Mouse (Mus musculus): ENCODE measurements around the gene Mbip. TPM values are rescaled to one million over a fixed set of nuclear protein-coding genes. Genes with fewer than 3 reads are reported as not detected.
A peak's percentile ranks its signal among the peaks of the same experiment; 100 is the strongest.

The Mbip gene
- polyA plus RNA-seq, 1 experiment from 2014 or later = 22.3 TPM

- Histone ChIP-seq H3K27me3 (replicated peaks) (no peaks in the 10 kb centered on the region), H3K9ac (no peak overlapping the region), H3K27ac (ENCODE audit: poor library complexity, severe bottlenecking) (no peak overlapping the region), H3K4me1 (replicated peaks) (no peaks in the 10 kb centered on the region), H3K4me2 (no peak overlapping the region), H3K4me3 (no peak overlapping the region), H3K9me3 (replicated peaks) (no peaks in the 10 kb centered on the region), H3K36me3 (no peaks in the 10 kb centered on the region)
- WGBS = 71% methylated on average over 8 of the region's 8 CpGs
- no peak for ATAC-seq (ENCODE audit: insufficient number of reproducible peaks, low FRiP score)
These were observed 27.6 kb downstream of the Mbip start for GRCm38 (mm10) chr12:56318059-56318458.

GRCm38 (mm10) chr12:56305758-56306157 lies 39.9 kb downstream of the Mbip start:
- H3K9me3 ChIP-seq (replicated peaks) = no peaks in the 10 kb centered on the region
- 69% methylated on average over 6 of the region's 6 CpGs for WGBS
- no peak overlapping the region for H3K27ac ChIP-seq (ENCODE audit: poor library complexity, severe bottlenecking)
- H3K4me1 ChIP-seq (replicated peaks) = 0 out of 2 replicates have a peak, but pooled peaks cover 4% of the 10 kb centered on the region
- peaks cover 2% of the 10 kb centered on the region; the same call in 1 of the 2 replicates for H3K27me3 ChIP-seq (replicated peaks)
- no peak overlapping the region for H3K4me3 ChIP-seq
- ATAC-seq (ENCODE audit: insufficient number of reproducible peaks, low FRiP score) = no peak
- H3K36me3 ChIP-seq = no peaks in the 10 kb centered on the region
- no peak overlapping the region for H3K9ac ChIP-seq
- H3K4me2 ChIP-seq = no peak overlapping the region

GRCm38 (mm10) chr12:56302321-56303017 lies 43.2 kb downstream of the Mbip start:
- no peaks in the 10 kb centered on the region for H3K36me3 ChIP-seq
- peaks cover 4% of the 10 kb centered on the region; the same call in 1 of the 2 replicates for H3K27me3 ChIP-seq (replicated peaks)
- peaks cover 10% of the 10 kb centered on the region; the same call in 1 of the 2 replicates for H3K4me1 ChIP-seq (replicated peaks)
- H3K4me3 ChIP-seq = peak overlapping the region; percentile 44
- H3K4me2 ChIP-seq = peak overlapping the region; percentile 82
- 38% methylated on average over 4 of the region's 4 CpGs for WGBS
- no peak overlapping the region for H3K9ac ChIP-seq
- H3K9me3 ChIP-seq (replicated peaks) = no peaks in the 10 kb centered on the region
- no peak for ATAC-seq (ENCODE audit: insufficient number of reproducible peaks, low FRiP score)
- H3K27ac ChIP-seq (ENCODE audit: poor library complexity, severe bottlenecking) = no peak overlapping the region

- H3K27ac ChIP-seq (ENCODE audit: poor library complexity, severe bottlenecking) = no peak overlapping the region
- H3K27me3 ChIP-seq (replicated peaks) = peaks cover 4% of the 10 kb centered on the region; the same call in 1 of the 2 replicates
- H3K4me3 ChIP-seq = peak overlapping the region; percentile 44
- no peaks in the 10 kb centered on the region for H3K36me3 ChIP-seq
- H3K9me3 ChIP-seq (replicated peaks) = no peaks in the 10 kb centered on the region
- peaks cover 10% of the 10 kb centered on the region; the same call in 1 of the 2 replicates for H3K4me1 ChIP-seq (replicated peaks)
- H3K9ac ChIP-seq = peak overlapping the region; percentile 57
- 11% methylated on average over 27 of the region's 27 CpGs for WGBS
- H3K4me2 ChIP-seq = peak overlapping the region; percentile 82
- ATAC-seq (ENCODE audit: insufficient number of reproducible peaks, low FRiP score) = no peak
These were observed 44.0 kb downstream of the Mbip start for GRCm38 (mm10) chr12:56301487-56302293.

GRCm38 (mm10) chr12:56299610-56300009 lies 46.1 kb downstream of the Mbip start:
- H3K27ac ChIP-seq (ENCODE audit: poor library complexity, severe bottlenecking) = no peak overlapping the region
- H3K9me3 ChIP-seq (replicated peaks) = no peaks in the 10 kb centered on the region
- peaks cover 10% of the 10 kb centered on the region; the same call in 1 of the 2 replicates for H3K4me1 ChIP-seq (replicated peaks)
- no peaks in the 10 kb centered on the region for H3K36me3 ChIP-seq
- H3K4me2 ChIP-seq = no peak overlapping the region
- 60% methylated on average over 3 of the region's 3 CpGs for WGBS
- no peak for ATAC-seq (ENCODE audit: insufficient number of reproducible peaks, low FRiP score)
- H3K9ac ChIP-seq = no peak overlapping the region
- peaks cover 4% of the 10 kb centered on the region; the same call in 1 of the 2 replicates for H3K27me3 ChIP-seq (replicated peaks)
- no peak overlapping the region for H3K4me3 ChIP-seq

GRCm38 (mm10) chr12:56298919-56299318 lies 46.8 kb downstream of the Mbip start:
- peaks cover 10% of the 10 kb centered on the region; the same call in 1 of the 2 replicates for H3K4me1 ChIP-seq (replicated peaks)
- no peak for ATAC-seq (ENCODE audit: insufficient number of reproducible peaks, low FRiP score)
- no peaks in the 10 kb centered on the region for H3K9me3 ChIP-seq (replicated peaks)
- H3K4me3 ChIP-seq = no peak overlapping the region
- no peak overlapping the region for H3K4me2 ChIP-seq
- peaks cover 4% of the 10 kb centered on the region; the same call in 1 of the 2 replicates for H3K27me3 ChIP-seq (replicated peaks)
- no peak overlapping the region for H3K9ac ChIP-seq
- 20% methylated on average over 1 of the region's 1 CpGs for WGBS
- H3K27ac ChIP-seq (ENCODE audit: poor library complexity, severe bottlenecking) = no peak overlapping the region
- no peaks in the 10 kb centered on the region for H3K36me3 ChIP-seq

GRCm38 (mm10) chr12:56297921-56298830 lies 47.5 kb downstream of the Mbip start:
- no peak overlapping the region for H3K27ac ChIP-seq (ENCODE audit: poor library complexity, severe bottlenecking)
- 20% methylated on average over 21 of the region's 21 CpGs for WGBS

GRCm38 (mm10) chr12:56297099-56297498 lies 48.6 kb downstream of the Mbip start:
- H3K27ac ChIP-seq (ENCODE audit: poor library complexity, severe bottlenecking) = no peak overlapping the region
- H3K4me3 ChIP-seq = no peak overlapping the region
- no peak for ATAC-seq (ENCODE audit: insufficient number of reproducible peaks, low FRiP score)
- H3K9me3 ChIP-seq (replicated peaks) = no peaks in the 10 kb centered on the region
- WGBS = 85% methylated on average over 5 of the region's 5 CpGs
- H3K27me3 ChIP-seq (replicated peaks) = peaks cover 4% of the 10 kb centered on the region; the same call in 1 of the 2 replicates
- H3K4me1 ChIP-seq (replicated peaks) = peaks cover 10% of the 10 kb centered on the region; the same call in 1 of the 2 replicates
- H3K4me2 ChIP-seq = no peak overlapping the region
- H3K36me3 ChIP-seq = no peaks in the 10 kb centered on the region
- H3K9ac ChIP-seq = no peak overlapping the region

More at GRCm38 (mm10) chr12:56297921-56298830, 47.5 kb downstream of the Mbip start:
- H3K9ac ChIP-seq = no peak overlapping the region
- peak overlapping the region; percentile 41 for H3K4me2 ChIP-seq
- H3K4me1 ChIP-seq (replicated peaks) = peaks cover 10% of the 10 kb centered on the region; the same call in 1 of the 2 replicates
- no peak overlapping the region for H3K4me3 ChIP-seq
- no peaks in the 10 kb centered on the region for H3K36me3 ChIP-seq
- H3K27me3 ChIP-seq (replicated peaks) = peaks cover 4% of the 10 kb centered on the region; the same call in 1 of the 2 replicates
- H3K9me3 ChIP-seq (replicated peaks) = no peaks in the 10 kb centered on the region
- no peak for ATAC-seq (ENCODE audit: insufficient number of reproducible peaks, low FRiP score)

- no peak overlapping the region for H3K27ac ChIP-seq (ENCODE audit: poor library complexity, severe bottlenecking)
- WGBS = 53% methylated on average over 6 of the region's 6 CpGs
These were observed 49.2 kb downstream of the Mbip start for GRCm38 (mm10) chr12:56296524-56296923.

GRCm38 (mm10) chr12:56295160-56295559 lies 50.5 kb downstream of the Mbip start:
- Histone ChIP-seq H3K9me3 (replicated peaks) (no peaks in the 10 kb centered on the region), H3K27ac (ENCODE audit: poor library complexity, severe bottlenecking) (no peak overlapping the region), H3K36me3 (no peaks in the 10 kb centered on the region), H3K4me1 (replicated peaks) (peaks cover 5% of the 10 kb centered on the region; the same call in 1 of the 2 replicates), H3K9ac (no peak overlapping the region), H3K4me3 (no peak overlapping the region), H3K27me3 (replicated peaks) (no peaks in the 10 kb centered on the region), H3K4me2 (no peak overlapping the region)
- WGBS = 83% methylated on average over 3 of the region's 3 CpGs
- ATAC-seq (ENCODE audit: insufficient number of reproducible peaks, low FRiP score) = no peak

More at GRCm38 (mm10) chr12:56296524-56296923, 49.2 kb downstream of the Mbip start:
- H3K36me3 ChIP-seq = no peaks in the 10 kb centered on the region
- H3K9ac ChIP-seq = no peak overlapping the region
- H3K9me3 ChIP-seq (replicated peaks) = no peaks in the 10 kb centered on the region
- H3K4me1 ChIP-seq (replicated peaks) = peaks cover 5% of the 10 kb centered on the region; the same call in 1 of the 2 replicates
- H3K4me2 ChIP-seq = no peak overlapping the region
- ATAC-seq (ENCODE audit: insufficient number of reproducible peaks, low FRiP score) = no peak
- peaks cover 4% of the 10 kb centered on the region; the same call in 1 of the 2 replicates for H3K27me3 ChIP-seq (replicated peaks)
- no peak overlapping the region for H3K4me3 ChIP-seq
